Mouse (Mus musculus): ENCODE measurements around the gene Ggt1.

DNA sequence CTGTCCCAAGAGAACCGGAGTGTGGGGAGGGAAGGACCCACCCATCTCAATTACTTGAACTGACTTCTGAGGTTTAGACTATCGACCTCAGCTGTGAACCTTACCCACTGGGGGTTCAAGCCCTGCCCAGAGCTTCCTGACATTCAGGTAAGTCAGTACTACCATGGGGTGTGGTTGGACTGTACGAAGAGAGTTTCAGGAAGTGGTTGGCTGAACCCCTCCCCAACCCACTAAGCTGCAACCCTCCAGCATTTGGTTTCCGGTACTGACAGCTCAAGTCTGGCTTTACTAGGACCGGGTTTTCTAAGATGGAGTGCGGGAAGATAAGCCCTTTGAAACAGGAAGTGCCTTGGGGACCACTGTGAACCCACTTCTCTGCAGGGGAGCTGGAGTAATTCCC lies 4.0 kb downstream of the Ggt1 start:
- no peak for TF ChIP-seq POLR2A (IDR thresholded peaks at IDR 0.05; ENCODE audit: borderline replicate concordance, extremely low read depth, insufficient read depth, insufficient read length, poor library complexity, severe bottlenecking)
- no peak for TF ChIP-seq CTCF (IDR thresholded peaks at IDR 0.05; ENCODE audit: borderline replicate concordance, extremely low read depth, insufficient read depth, insufficient read length)

All from brain, embryonic 14.5 days (tissue).